Mouse (Mus musculus) CH12F3 (cell line): Measurements from ENCODE around the gene Vti1a.

Source experiments
- in situ Hi-C: fragments of 300-500 bp; cut with MboI; formaldehyde crosslinking; loops from 2 replicates; pipeline ENCODE4 v1.14.3; 2020; ENCODE audit warnings: low sequenced_read_pairs

Vti1a gene

DNA sequence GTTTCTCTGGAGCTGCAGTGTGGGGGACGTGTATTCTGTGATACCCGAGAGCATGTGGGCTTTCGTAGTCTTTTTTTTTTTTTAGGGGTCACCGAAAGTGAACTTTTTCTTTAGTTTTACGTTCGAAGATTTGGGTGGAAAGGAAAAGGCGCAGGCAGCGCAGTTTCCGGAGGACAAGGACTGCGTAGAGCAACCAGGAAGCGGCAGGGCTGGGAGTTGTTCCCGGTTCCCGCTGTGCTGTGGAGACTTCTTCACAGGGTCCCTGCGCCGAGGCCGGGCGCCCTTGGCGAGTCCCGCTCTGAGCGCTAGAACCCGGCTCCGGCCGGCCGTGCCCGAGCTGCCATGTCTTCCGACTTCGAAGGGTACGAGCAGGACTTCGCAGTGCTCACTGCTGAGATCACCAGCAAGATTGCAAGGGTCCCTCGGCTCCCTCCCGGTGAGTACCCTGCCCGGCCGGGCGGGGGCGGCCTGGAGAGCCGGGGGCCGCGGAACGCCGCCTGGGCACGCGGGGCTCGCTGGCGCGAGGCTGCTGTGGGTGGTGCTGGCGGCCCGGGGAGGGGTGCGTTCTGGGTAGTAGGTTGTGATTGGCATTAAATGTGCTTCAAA is at the start of gene Vti1a:
Vti1a (plus strand) TSS at position 187 of the 606 bp plus-strand sequence.
- in situ Hi-C loops = no loop called here

DNA sequence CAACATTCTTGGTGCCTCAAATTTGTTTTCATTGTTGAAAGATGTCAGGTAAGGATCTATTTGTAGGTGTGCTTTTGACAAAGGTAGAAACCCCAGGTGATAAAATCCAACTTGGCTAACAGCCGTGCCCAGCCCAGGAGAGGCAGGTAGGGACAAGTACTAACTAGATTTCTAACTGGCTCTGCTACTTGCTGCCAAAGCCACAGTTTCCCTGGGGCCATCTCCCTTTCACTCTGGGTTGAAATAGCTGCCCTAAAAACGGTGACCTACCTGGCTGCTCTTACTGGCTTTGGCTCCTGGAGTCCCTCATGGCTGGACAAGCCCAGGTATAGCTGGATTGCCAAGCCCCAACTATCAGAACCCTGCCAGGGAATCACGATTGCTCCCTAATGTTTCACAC is 49.3 kb upstream of the Vti1a start:
- in situ Hi-C loops = no loop called here

DNA sequence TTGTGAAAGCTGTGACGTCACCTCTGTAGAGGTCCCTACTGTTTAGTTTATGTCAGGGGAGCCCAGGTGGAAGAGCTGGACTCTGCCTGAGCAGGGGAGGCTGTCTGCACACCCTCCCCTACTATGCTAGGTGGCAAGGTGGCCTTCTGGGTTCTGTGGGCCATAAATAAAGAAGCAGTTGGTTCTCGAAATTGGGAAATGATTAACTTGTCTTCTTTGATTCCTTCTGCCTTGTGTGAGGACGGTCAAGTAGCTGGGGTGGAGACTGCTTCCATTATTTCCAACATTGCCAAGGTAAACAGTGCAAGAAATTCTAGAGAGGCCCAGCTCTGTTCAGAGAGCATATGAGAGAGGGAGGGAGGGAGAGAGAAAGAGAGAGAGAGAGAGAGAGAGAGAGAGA is 47.9 kb upstream of the Vti1a start:
- in situ Hi-C loops = no loop called here

GRCm38 (mm10) chr19:55269051-55269450 is 47.0 kb upstream of the Vti1a start:
- in situ Hi-C loops = no loop called here

DNA sequence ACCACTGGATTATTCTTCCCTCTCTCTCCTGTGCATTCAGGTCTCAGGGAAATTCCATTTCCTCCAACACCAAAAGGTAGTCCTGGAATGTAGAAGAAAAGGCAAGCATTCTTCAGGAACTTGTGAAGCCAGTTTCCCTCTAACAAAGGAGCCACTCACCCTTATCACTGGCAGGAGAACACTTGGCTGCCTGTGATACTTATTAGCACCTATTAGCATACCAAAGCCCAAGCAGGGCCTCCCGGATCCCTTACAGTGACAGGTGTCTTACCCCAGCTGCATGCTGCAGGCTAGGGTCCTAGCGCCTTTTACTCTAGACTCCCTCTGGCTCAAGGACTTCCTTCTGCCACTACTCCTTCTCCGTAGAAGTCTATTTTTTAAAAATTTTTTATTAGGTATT is 44.6 kb upstream of the Vti1a start:
- in situ Hi-C loops = no loop called here

DNA sequence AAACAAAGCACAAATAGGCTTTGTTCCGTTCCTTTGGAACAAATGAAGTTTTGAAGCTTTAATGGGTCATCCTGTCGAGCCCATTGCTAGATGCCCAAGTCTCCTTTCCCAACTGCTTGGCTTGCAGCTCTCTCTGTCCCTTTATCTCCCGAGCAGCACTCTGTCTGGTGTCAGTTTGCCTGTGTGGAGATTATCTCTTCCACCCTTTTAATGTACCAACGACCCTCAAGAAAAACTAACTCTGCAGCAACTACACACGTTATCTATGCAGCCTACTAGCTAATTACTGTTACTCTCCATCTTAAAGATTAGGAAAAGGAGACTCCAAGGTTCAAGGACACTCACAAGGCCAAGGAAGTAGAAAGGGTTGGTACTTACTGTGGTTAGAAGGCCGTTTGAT is 42.8 kb upstream of the Vti1a start:
- in situ Hi-C loops = no loop called here

DNA sequence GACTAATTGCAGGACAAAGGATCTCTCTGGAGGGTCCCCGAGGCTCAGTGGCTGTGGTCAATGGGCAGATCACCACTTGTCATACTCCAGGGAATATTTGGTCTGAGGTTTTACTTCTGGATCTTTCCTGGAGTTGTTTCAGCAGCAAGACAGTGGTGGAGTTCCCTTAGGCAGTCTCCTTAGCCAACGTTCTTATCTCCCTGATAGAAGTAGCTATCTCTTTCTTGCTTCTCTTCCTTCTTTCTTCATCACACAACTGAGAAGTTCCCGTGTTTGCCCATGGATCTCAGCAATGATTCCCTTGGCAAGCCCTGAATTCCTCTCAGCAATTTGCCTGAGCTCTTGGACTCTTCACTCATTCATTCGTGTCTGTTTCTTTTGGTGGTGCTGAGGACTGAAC is 40.0 kb upstream of the Vti1a start:
- in situ Hi-C loops = no loop called here

GRCm38 (mm10) chr19:55276770-55277169 is 39.3 kb upstream of the Vti1a start:
- in situ Hi-C loops = no loop called here

DNA sequence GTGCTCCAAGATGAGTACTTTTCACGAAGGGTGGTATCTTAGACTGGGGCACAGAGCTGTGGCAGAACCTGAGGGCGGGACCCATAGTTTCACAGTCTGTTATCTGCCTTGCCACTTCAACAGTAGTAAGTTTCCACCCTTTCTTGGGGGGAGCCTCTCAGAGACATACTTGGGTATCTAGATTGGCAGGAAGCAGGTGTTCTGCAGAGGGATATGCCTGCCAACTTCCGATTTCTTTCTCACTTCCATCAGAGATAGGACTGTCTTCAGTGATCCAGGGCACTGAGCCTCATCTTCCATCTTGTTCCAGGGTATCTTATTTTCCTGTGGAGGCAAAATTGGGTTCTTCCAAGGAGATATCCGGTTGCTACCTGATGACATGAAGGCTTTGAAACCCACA is 32.0 kb upstream of the Vti1a start:
- in situ Hi-C loops = no loop called here

GRCm38 (mm10) chr19:55286034-55286433 is 30.1 kb upstream of the Vti1a start:
- in situ Hi-C loops = no loop called here

DNA sequence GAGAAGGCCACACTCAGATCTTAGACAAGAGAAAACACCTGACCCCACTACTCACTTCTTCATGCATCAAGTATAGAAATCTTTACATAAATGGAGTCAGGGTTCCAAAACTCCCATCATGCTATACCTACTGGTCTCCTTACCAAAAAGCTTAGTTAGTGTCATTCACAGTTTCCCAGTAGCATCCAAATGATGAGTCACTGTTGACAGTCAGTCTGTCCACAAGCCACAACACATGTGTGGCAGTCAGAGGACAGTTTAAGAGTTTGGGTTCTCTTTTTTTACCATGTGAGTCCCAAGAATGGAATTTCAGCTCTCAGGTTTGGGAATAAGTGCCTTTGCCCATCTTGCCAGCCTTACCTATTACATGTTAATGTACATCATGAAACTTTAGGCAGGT is 27.1 kb upstream of the Vti1a start:
- in situ Hi-C loops = no loop called here

DNA sequence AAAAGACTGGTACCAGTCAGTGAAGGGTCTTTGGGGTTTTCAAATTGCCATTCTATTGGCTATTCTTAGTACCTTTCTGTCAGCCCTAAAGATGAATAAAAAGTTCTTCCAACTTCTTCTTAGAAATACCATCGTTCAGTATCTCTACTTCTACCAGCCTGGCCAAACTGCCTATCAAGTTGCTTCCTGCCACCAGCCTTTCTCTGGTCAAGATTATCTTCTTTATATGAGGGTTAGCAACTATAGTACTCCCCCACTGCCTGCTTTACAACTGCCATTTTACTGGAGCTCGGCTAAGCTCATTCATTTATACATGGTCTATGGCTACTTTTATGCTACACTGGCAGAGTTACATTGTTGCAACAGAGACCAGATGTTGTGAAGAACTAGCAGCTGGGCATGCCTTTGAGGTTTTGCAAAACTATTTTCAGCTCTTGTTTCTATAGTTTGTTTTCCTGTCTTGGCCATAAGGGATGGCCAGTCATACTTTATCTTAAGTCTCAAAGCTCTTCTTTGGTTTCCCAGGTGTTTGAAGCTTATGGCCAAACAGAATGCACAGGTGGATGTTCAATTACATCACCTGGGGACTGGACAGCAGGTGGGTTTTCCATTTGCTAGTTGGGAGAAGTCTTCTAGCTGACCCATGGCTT is 25.3 kb upstream of the Vti1a start:
- in situ Hi-C loops = no loop called here

DNA sequence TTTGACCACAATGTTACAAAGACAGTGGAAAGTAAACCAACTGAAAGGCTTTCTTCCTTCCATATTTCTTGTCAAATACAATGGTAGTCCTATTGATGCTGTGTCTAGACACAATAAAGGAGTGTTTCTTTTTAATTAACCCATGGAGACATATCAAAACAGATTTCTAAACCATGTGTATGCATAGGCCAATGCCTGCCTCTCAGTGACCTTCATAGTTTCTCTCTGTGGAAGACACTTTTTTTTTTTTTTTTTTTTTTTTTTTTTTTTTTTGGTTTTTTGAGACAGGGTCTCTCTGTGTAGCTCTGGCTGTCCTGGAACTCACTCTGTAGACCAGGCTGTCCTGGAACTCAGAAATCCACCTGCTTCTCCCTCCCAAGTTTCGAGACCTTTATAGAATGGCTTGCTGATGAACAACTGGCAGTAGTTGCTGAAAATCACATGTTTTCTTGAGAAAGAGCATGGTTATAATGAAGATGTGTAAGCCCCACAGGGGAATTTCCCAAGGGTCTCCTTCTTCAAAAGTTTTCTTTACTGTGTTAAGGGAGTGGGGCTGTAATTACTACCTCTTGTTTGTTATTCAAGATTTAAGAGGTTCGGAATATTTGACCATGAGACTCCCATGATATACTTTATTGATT is 23.8 kb upstream of the Vti1a start:
- in situ Hi-C loops = no loop called here

DNA sequence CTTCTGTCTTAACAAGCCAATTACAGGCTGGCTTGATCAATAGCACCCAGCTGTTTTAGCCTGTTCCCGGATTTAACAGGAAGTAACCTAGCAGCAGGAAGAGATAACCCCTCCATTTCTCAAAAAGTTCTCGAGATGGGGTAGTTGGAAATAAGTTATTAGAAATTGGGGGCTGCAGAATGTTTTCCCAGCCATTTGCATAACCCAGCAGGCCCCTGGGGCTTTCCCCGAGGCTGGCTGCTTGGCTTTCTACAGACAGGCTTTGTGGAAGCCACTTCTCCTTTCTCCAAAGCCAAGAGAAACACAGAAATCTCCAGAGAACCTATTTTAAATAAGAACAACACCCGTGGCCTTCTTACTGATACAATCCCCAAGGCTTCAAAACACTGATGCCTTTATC is 22.9 kb upstream of the Vti1a start:
- in situ Hi-C loops = no loop called here

- in situ Hi-C loops = no loop called here
Observed at GRCm38 (mm10) chr19:55295075-55295474, 21.0 kb upstream of the Vti1a start.

DNA sequence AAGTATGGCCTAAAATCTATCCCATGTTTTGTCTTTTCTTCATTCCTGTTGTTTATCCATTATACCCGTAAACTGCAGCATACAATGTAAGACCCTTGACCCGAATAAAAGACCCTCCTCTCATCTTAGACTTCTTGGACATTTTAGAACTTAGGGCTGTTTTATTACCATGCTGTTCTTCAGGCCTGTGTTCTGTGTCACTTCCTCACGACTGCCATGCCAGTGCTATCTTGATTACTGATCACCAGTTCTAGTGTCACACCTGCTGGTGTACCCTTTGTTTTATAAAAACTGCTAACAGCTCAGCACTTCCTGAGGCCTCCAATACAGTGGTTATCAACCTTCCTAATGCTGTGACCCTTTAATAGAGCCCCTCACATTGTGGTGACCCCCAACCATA is 20.5 kb upstream of the Vti1a start:
- in situ Hi-C loops = no loop called here

GRCm38 (mm10) chr19:55296301-55296700 is 19.8 kb upstream of the Vti1a start:
- in situ Hi-C loops = no loop called here

GRCm38 (mm10) chr19:55297489-55297888 is 18.6 kb upstream of the Vti1a start:
- in situ Hi-C loops = no loop called here

DNA sequence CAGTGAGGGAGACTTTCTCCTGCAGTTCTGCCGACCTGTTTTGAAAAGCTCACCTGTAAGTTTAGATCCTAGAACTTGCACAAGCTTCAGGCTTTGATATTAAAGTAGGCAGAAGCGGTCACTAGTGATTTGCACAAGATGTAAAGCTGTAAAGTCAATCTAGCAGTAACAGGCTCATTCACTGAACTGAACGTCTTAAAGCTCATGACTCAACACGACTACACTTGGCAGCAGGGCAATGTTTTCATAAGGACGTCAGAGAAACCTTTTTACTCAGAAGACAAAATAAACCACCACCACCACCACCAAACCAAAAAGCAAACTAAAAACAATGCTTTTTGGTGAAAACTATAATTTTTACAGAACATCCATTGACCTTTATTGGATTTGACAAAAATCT is 18.1 kb upstream of the Vti1a start:
- in situ Hi-C loops = no loop called here

- in situ Hi-C loops = no loop called here
Observed at GRCm38 (mm10) chr19:55299378-55299777, 16.7 kb upstream of the Vti1a start.

DNA sequence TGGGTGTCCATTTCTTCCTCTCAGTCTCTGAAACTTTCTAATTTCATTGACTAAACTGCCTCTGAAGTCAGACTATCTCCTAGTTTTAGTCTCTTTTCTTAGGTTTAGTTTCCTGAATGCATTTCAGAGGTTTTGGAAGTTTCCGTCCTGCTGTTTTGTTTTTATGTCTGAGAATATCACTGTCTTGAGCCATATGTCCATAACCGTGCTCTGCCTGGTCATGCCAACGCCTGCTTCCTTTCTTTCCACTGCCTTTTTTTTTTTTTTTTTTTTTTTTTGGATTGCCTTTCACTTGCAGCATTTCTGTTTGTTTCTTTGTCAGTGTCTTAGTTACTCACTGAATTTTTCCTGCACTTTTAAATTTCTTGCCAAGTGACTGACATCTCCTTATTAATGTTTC is 15.6 kb upstream of the Vti1a start:
- in situ Hi-C loops = no loop called here

DNA sequence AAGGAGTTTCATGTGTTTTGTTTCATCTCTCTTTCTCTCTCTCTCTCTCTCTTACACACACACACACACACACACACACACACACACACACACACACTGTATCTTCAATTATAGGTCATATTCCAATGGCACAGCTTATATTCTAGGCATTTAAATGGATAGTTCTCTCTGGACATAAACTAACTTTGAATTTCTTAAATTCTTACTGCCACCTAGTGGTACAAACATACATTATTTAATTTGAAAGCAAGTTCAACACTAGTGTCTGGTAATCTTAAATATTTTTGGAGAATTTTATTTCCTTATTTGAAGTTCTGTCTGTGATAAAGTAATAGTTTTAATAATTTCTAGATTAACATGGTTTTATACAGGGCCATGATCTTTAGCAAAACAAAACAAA is 11.1 kb upstream of the Vti1a start:
- in situ Hi-C loops = no loop called here

DNA sequence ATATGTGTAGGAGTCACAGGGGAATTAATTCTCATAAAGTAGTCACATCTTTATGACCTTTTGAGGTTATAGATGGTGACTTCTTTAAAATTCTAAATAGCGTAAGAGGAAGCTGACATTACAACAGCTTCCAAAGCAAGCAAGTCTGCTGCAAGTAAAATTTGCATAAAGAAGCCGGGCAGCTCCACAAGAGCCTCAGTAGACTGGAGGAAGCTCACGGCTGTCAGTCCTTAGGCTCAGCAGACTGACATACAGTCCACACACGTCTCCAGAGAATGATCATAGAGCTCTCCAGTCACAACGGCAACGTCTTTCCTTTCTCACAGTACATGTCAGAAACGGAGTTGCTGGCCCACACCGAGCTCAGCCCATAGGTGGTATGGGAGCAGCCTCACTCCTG is 4.2 kb upstream of the Vti1a start:
- in situ Hi-C loops = no loop called here
